Mouse (Mus musculus): Measurements from ENCODE around the gene Frmd6. TPM values are rescaled to one million over a fixed set of nuclear protein-coding genes. Genes with fewer than 3 reads are reported as not detected.

The Frmd6 gene
- polyA plus RNA-seq, 1 experiment from 2014 or later = 15.9 TPM

GRCm38 (mm10) chr12:70832216-70832998 lies 7.1 kb downstream of the Frmd6 start:
- Histone ChIP-seq H3K4me1 (ENCODE audit: control insufficient read depth, insufficient read depth, low read length) (peaks cover 2% of the 10 kb centered on the region), H3K4me3 (ENCODE audit: low read depth, low read length) (no peak overlapping the region), H3K9me3 (ENCODE audit: control insufficient read depth, low read length) (no peaks in the 10 kb centered on the region), H3K36me3 (ENCODE audit: control insufficient read depth, insufficient read depth, low read length) (no peaks in the 10 kb centered on the region), H3K27ac (ENCODE audit: low read depth, low read length) (no peak overlapping the region), H3K9ac (ENCODE audit: low read length) (no peak overlapping the region), H3K4me2 (no peak overlapping the region), H3K27me3 (ENCODE audit: control insufficient read depth, insufficient read depth, low read length) (no peaks in the 10 kb centered on the region)
- WGBS = 81% methylated on average over 4 of the region's 4 CpGs
- no peak for DNase-seq (ENCODE audit: low spot score, missing footprints)
- ATAC-seq (ENCODE audit: low FRiP score) = no peak

- no peak overlapping the region for H3K4me3 ChIP-seq (ENCODE audit: low read depth, low read length)
- no peaks in the 10 kb centered on the region for H3K4me1 ChIP-seq (ENCODE audit: control insufficient read depth, insufficient read depth, low read length)
- ATAC-seq (ENCODE audit: low FRiP score) = no peak
- no peak overlapping the region for H3K4me2 ChIP-seq
- no peaks in the 10 kb centered on the region for H3K27me3 ChIP-seq (ENCODE audit: control insufficient read depth, insufficient read depth, low read length)
- H3K9ac ChIP-seq (ENCODE audit: low read length) = no peak overlapping the region
- WGBS = 93% methylated on average over 3 of the region's 3 CpGs
- no peak overlapping the region for H3K27ac ChIP-seq (ENCODE audit: low read depth, low read length)
- no peaks in the 10 kb centered on the region for H3K36me3 ChIP-seq (ENCODE audit: control insufficient read depth, insufficient read depth, low read length)
- H3K9me3 ChIP-seq (ENCODE audit: control insufficient read depth, low read length) = no peaks in the 10 kb centered on the region
- DNase-seq (ENCODE audit: low spot score, missing footprints) = no peak
Measured at GRCm38 (mm10) chr12:70833050-70833449, 7.7 kb downstream of the Frmd6 start.

- Histone ChIP-seq H3K9ac (ENCODE audit: low read length) (no peak overlapping the region), H3K27me3 (ENCODE audit: control insufficient read depth, insufficient read depth, low read length) (no peaks in the 10 kb centered on the region), H3K27ac (ENCODE audit: low read depth, low read length) (no peak overlapping the region), H3K36me3 (ENCODE audit: control insufficient read depth, insufficient read depth, low read length) (no peaks in the 10 kb centered on the region), H3K9me3 (ENCODE audit: control insufficient read depth, low read length) (no peaks in the 10 kb centered on the region), H3K4me2 (no peak overlapping the region), H3K4me3 (ENCODE audit: low read depth, low read length) (no peak overlapping the region), H3K4me1 (ENCODE audit: control insufficient read depth, insufficient read depth, low read length) (no peaks in the 10 kb centered on the region)
- 86% methylated on average over 4 of the region's 4 CpGs for WGBS
- no peak for ATAC-seq (ENCODE audit: low FRiP score)
- no peak for DNase-seq (ENCODE audit: low spot score, missing footprints)
Measured at GRCm38 (mm10) chr12:70834043-70834442, 8.7 kb downstream of the Frmd6 start.

- Histone ChIP-seq H3K27ac (ENCODE audit: low read depth, low read length) (no peak overlapping the region), H3K9me3 (ENCODE audit: control insufficient read depth, low read length) (no peaks in the 10 kb centered on the region), H3K27me3 (ENCODE audit: control insufficient read depth, insufficient read depth, low read length) (no peaks in the 10 kb centered on the region), H3K4me2 (no peak overlapping the region), H3K4me1 (ENCODE audit: control insufficient read depth, insufficient read depth, low read length) (no peaks in the 10 kb centered on the region), H3K4me3 (ENCODE audit: low read depth, low read length) (no peak overlapping the region), H3K36me3 (ENCODE audit: control insufficient read depth, insufficient read depth, low read length) (no peaks in the 10 kb centered on the region), H3K9ac (ENCODE audit: low read length) (no peak overlapping the region)
- no peak for DNase-seq (ENCODE audit: low spot score, missing footprints)
- ATAC-seq (ENCODE audit: low FRiP score) = no peak
- WGBS = 80% methylated on average over 5 of the region's 5 CpGs
Measured at GRCm38 (mm10) chr12:70835004-70835403, 9.7 kb downstream of the Frmd6 start.

- no peak for ATAC-seq (ENCODE audit: low FRiP score)
- no peak overlapping the region for H3K4me3 ChIP-seq (ENCODE audit: low read depth, low read length)
- 84% methylated on average over 12 of the region's 12 CpGs for WGBS
Measured at GRCm38 (mm10) chr12:70837792-70838321, 12.5 kb downstream of the Frmd6 start.

GRCm38 (mm10) chr12:70845371-70845770 lies 20.1 kb downstream of the Frmd6 start:
- Histone ChIP-seq H3K4me2 (no peak overlapping the region), H3K9me3 (ENCODE audit: control insufficient read depth, low read length) (peaks cover 2% of the 10 kb centered on the region; the same call in 1 of the 2 replicates), H3K4me3 (ENCODE audit: low read depth, low read length) (no peak overlapping the region), H3K36me3 (ENCODE audit: control insufficient read depth, insufficient read depth, low read length) (no peaks in the 10 kb centered on the region), H3K4me1 (ENCODE audit: control insufficient read depth, insufficient read depth, low read length) (no peaks in the 10 kb centered on the region), H3K27ac (ENCODE audit: low read depth, low read length) (no peak overlapping the region), H3K9ac (ENCODE audit: low read length) (no peak overlapping the region), H3K27me3 (ENCODE audit: control insufficient read depth, insufficient read depth, low read length) (no peaks in the 10 kb centered on the region)
- DNase-seq (ENCODE audit: low spot score, missing footprints) (peak; percentile 26), ATAC-seq (ENCODE audit: low FRiP score) (no peak)
- WGBS = 95% methylated on average over 2 of the region's 2 CpGs

More at GRCm38 (mm10) chr12:70837792-70838321, 12.5 kb downstream of the Frmd6 start:
- H3K9me3 ChIP-seq (ENCODE audit: control insufficient read depth, low read length) = peaks cover 2% of the 10 kb centered on the region; the same call in 1 of the 2 replicates
- no peaks in the 10 kb centered on the region for H3K27me3 ChIP-seq (ENCODE audit: control insufficient read depth, insufficient read depth, low read length)
- peak; percentile 70 for DNase-seq (ENCODE audit: low spot score, missing footprints)
- no peak overlapping the region for H3K9ac ChIP-seq (ENCODE audit: low read length)
- H3K36me3 ChIP-seq (ENCODE audit: control insufficient read depth, insufficient read depth, low read length) = no peaks in the 10 kb centered on the region
- H3K4me2 ChIP-seq = no peak overlapping the region
- H3K27ac ChIP-seq (ENCODE audit: low read depth, low read length) = no peak overlapping the region
- H3K4me1 ChIP-seq (ENCODE audit: control insufficient read depth, insufficient read depth, low read length) = no peaks in the 10 kb centered on the region

GRCm38 (mm10) chr12:70849024-70849423 lies 23.7 kb downstream of the Frmd6 start:
- H3K4me2 ChIP-seq = no peak overlapping the region
- 96% methylated on average over 9 of the region's 9 CpGs for WGBS

GRCm38 (mm10) chr12:70849517-70850291 lies 24.4 kb downstream of the Frmd6 start:
- DNase-seq (ENCODE audit: low spot score, missing footprints) (no peak), ATAC-seq (ENCODE audit: low FRiP score) (no peak)
- H3K9me3 ChIP-seq (ENCODE audit: control insufficient read depth, low read length) = no peaks in the 10 kb centered on the region
- 83% methylated on average over 11 of the region's 11 CpGs for WGBS
- no peaks in the 10 kb centered on the region for H3K4me1 ChIP-seq (ENCODE audit: control insufficient read depth, insufficient read depth, low read length)
- H3K27me3 ChIP-seq (ENCODE audit: control insufficient read depth, insufficient read depth, low read length) = no peaks in the 10 kb centered on the region
- H3K4me2 ChIP-seq = no peak overlapping the region
- H3K27ac ChIP-seq (ENCODE audit: low read depth, low read length) = no peak overlapping the region
- no peak overlapping the region for H3K4me3 ChIP-seq (ENCODE audit: low read depth, low read length)
- H3K9ac ChIP-seq (ENCODE audit: low read length) = no peak overlapping the region
- H3K36me3 ChIP-seq (ENCODE audit: control insufficient read depth, insufficient read depth, low read length) = no peaks in the 10 kb centered on the region

More at GRCm38 (mm10) chr12:70849024-70849423, 23.7 kb downstream of the Frmd6 start:
- Histone ChIP-seq H3K9ac (ENCODE audit: low read length) (no peak overlapping the region), H3K9me3 (ENCODE audit: control insufficient read depth, low read length) (no peaks in the 10 kb centered on the region), H3K36me3 (ENCODE audit: control insufficient read depth, insufficient read depth, low read length) (no peaks in the 10 kb centered on the region), H3K27me3 (ENCODE audit: control insufficient read depth, insufficient read depth, low read length) (no peaks in the 10 kb centered on the region), H3K4me1 (ENCODE audit: control insufficient read depth, insufficient read depth, low read length) (no peaks in the 10 kb centered on the region), H3K27ac (ENCODE audit: low read depth, low read length) (no peak overlapping the region), H3K4me3 (ENCODE audit: low read depth, low read length) (no peak overlapping the region)
- DNase-seq (ENCODE audit: low spot score, missing footprints) (no peak), ATAC-seq (ENCODE audit: low FRiP score) (no peak)

All from midbrain, embryonic 11.5 days (tissue).